Mouse (Mus musculus): Measurements from ENCODE around the gene Cntfr.

- TF ChIP-seq GATA1 (IDR thresholded peaks at IDR 0.05; ENCODE audit: low read length) (no peak), TAL1 (IDR thresholded peaks at IDR 0.05; ENCODE audit: low read length) (no peak)
These were observed 18.2 kb upstream of the Cntfr start for GRCm38 (mm10) chr4:41715082-41715481.
